Mouse (Mus musculus): ENCODE measurements around the gene Pacsin2. TPM values are rescaled to one million over a fixed set of nuclear protein-coding genes. Genes with fewer than 3 reads are reported as not detected.

Pacsin2 gene
- total and polyA plus RNA-seq, 3 experiments: 48.4 to 85.5 (median 53.7) TPM

- peaks cover 8 to 17% of the 10 kb centered on the region in 2 experiments for H3K4me1 ChIP-seq (ENCODE audit: control insufficient read depth in 1 of 2, insufficient read depth in 2 of 2)
- DNase-seq (ENCODE audit: extremely low read depth): no peak
- H3K9ac ChIP-seq (ENCODE audit: insufficient read depth, low read depth): no peak overlapping the region
- dilution Hi-C loops (cut with MboI; ENCODE audit: extremely low pct_ligation_motif_present, extremely low pct_unique_long_range_greater_than_20kb, low sequenced_read_pairs) (no loop called here), in situ Hi-C loops (cut with MboI; ENCODE audit: low pct_ligation_motif_present, low pct_unique_long_range_greater_than_20kb, low sequenced_read_pairs) (loop anchor here (10.0 kb wide), 1 partner anchor 82 kb away; no protein-coding TSS in a partner anchor)
- H3K9me3 ChIP-seq (replicated peaks; ENCODE audit: low read length): no peaks in the 10 kb centered on the region
- H3K27me3 ChIP-seq (replicated peaks): no peaks in the 10 kb centered on the region
- no peaks in the 10 kb centered on the region for H3K79me2 ChIP-seq (replicated peaks; ENCODE audit: control insufficient read depth, extremely low read depth, insufficient read depth, poor library complexity, severe bottlenecking)
- no peak overlapping the region for H3K27ac ChIP-seq (ENCODE audit: insufficient read depth, low read depth)
- TF ChIP-seq SIN3A (IDR thresholded peaks at IDR 0.05; ENCODE audit: low read length): no peak
- peak; percentile 57 for TF ChIP-seq RAD21 (IDR thresholded peaks at IDR 0.05; ENCODE audit: low read depth, low read length)
- no peak for TF ChIP-seq NRF1 (IDR thresholded peaks at IDR 0.05; ENCODE audit: low read depth, low read length)
- no peak for TF ChIP-seq MAFK (IDR thresholded peaks at IDR 0.05; ENCODE audit: insufficient replicate concordance, low read length)
- TF ChIP-seq CTCF (conservative IDR thresholded peaks at IDR 0.05 in 1 of 2, IDR thresholded peaks at IDR 0.05 in 1 of 2; ENCODE audit: low read depth in 2 of 2, low read length in 2 of 2): peak in 1 of 2 experiments; percentile 57; a peak in 2 of 4 replicates
- no peak for TF ChIP-seq POLR2AphosphoS2 (IDR thresholded peaks at IDR 0.05; ENCODE audit: low read depth, low read length)
- TF ChIP-seq ELF1 (IDR thresholded peaks at IDR 0.05; ENCODE audit: low read depth, low read length): no peak
- no peak for TF ChIP-seq GABPA (IDR thresholded peaks at IDR 0.05; ENCODE audit: insufficient replicate concordance, low read depth, low read length)
- TF ChIP-seq SMC3 (IDR thresholded peaks at IDR 0.05; ENCODE audit: low read depth, low read length): peak; percentile 58
- TF ChIP-seq JUN (IDR thresholded peaks at IDR 0.05; ENCODE audit: insufficient read depth, low read depth, low read length): no peak
- TF ChIP-seq CHD2 (IDR thresholded peaks at IDR 0.05; ENCODE audit: low read length): no peak
- peaks cover 38 to 91% of the 10 kb centered on the region in 2 experiments for H3K36me3 ChIP-seq (replicated peaks in 1 of 2; ENCODE audit: control insufficient read depth in 1 of 2, insufficient read depth in 1 of 2, low read length in 1 of 2)
- no peak overlapping the region for H3K4me2 ChIP-seq (ENCODE audit: insufficient read depth, low read depth, poor library complexity, severe bottlenecking)
- no peak overlapping the region for H3K4me3 ChIP-seq (replicated peaks in 1 of 3; ENCODE audit: low read depth in 2 of 3, low read length in 2 of 3, poor library complexity in 1 of 3)
These were observed 71.7 kb downstream of the Pacsin2 start for GRCm38 (mm10) chr15:83392722-83393121.

DNA sequence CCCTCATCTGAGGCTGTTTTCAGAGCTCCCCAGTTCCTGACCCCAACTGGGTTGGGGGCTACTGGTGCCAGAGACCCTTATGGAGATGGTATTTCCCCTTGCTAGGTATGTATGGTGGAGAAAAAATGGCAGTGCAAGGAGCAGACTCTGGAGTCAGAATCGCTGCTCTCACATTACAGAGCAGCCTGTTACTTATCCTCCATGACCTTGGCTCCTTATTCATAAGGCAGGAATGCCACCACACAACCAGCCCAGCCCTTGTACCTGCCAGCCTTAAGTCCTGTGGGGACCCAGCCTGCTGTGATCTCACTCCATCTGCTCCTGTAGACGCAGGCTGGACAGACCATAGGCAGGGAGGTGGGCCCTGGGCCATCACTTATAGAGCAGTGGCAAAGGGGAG lies 76.5 kb downstream of the Pacsin2 start:
- Histone ChIP-seq H3K36me3 (replicated peaks in 1 of 2; ENCODE audit: control insufficient read depth in 1 of 2, insufficient read depth in 1 of 2, low read length in 1 of 2) (peaks cover 65 to 97% of the 10 kb centered on the region in 2 experiments), H3K4me3 (replicated peaks in 1 of 3; ENCODE audit: low read depth in 2 of 3, low read length in 2 of 3, poor library complexity in 1 of 3) (no peak overlapping the region), H3K27ac (ENCODE audit: insufficient read depth, low read depth) (no peak overlapping the region), H3K27me3 (replicated peaks) (no peaks in the 10 kb centered on the region), H3K4me2 (ENCODE audit: insufficient read depth, low read depth, poor library complexity, severe bottlenecking) (no peak overlapping the region), H3K9ac (ENCODE audit: insufficient read depth, low read depth) (no peak overlapping the region), H3K9me3 (replicated peaks; ENCODE audit: low read length) (no peaks in the 10 kb centered on the region), H3K4me1 (ENCODE audit: control insufficient read depth in 1 of 2, insufficient read depth in 2 of 2) (peaks cover 8 to 9% of the 10 kb centered on the region in 2 experiments; a peak in 3 of 4 replicates), H3K79me2 (replicated peaks; ENCODE audit: control insufficient read depth, extremely low read depth, insufficient read depth, poor library complexity, severe bottlenecking) (no peaks in the 10 kb centered on the region)
- no peak for DNase-seq (ENCODE audit: extremely low read depth)
- in situ Hi-C loops (cut with MboI; ENCODE audit: low pct_ligation_motif_present, low pct_unique_long_range_greater_than_20kb, low sequenced_read_pairs) (no loop called here), dilution Hi-C loops (cut with MboI; ENCODE audit: extremely low pct_ligation_motif_present, extremely low pct_unique_long_range_greater_than_20kb, low sequenced_read_pairs) (no loop called here)
- TF ChIP-seq SIN3A (IDR thresholded peaks at IDR 0.05; ENCODE audit: low read length): no peak

GRCm38 (mm10) chr15:83383633-83384032 lies 80.8 kb downstream of the Pacsin2 start:
- in situ Hi-C loops (cut with MboI; ENCODE audit: low pct_ligation_motif_present, low pct_unique_long_range_greater_than_20kb, low sequenced_read_pairs) (no loop called here), dilution Hi-C loops (cut with MboI; ENCODE audit: extremely low pct_ligation_motif_present, extremely low pct_unique_long_range_greater_than_20kb, low sequenced_read_pairs) (no loop called here)
- DNase-seq (ENCODE audit: extremely low read depth): no peak
- no peaks in the 10 kb centered on the region for H3K4me1 ChIP-seq (ENCODE audit: control insufficient read depth in 1 of 2, insufficient read depth in 2 of 2)
- H3K4me3 ChIP-seq (replicated peaks in 1 of 3; ENCODE audit: low read depth in 2 of 3, low read length in 2 of 3, poor library complexity in 1 of 3): no peak overlapping the region
- no peaks in the 10 kb centered on the region for H3K79me2 ChIP-seq (replicated peaks; ENCODE audit: control insufficient read depth, extremely low read depth, insufficient read depth, poor library complexity, severe bottlenecking)
- no peak overlapping the region for H3K4me2 ChIP-seq (ENCODE audit: insufficient read depth, low read depth, poor library complexity, severe bottlenecking)
- H3K9ac ChIP-seq (ENCODE audit: insufficient read depth, low read depth): no peak overlapping the region
- H3K36me3 ChIP-seq (replicated peaks in 1 of 2; ENCODE audit: control insufficient read depth in 1 of 2, insufficient read depth in 1 of 2, low read length in 1 of 2): peaks cover 72 to 95% of the 10 kb centered on the region in 2 experiments
- no peak for TF ChIP-seq JUN (IDR thresholded peaks at IDR 0.05; ENCODE audit: insufficient read depth, low read depth, low read length)
- 0 out of 4 replicates have a peak, but pooled peaks of 1 of the 2 experiments have one; percentile 25 for TF ChIP-seq CTCF (conservative IDR thresholded peaks at IDR 0.05 in 1 of 2, IDR thresholded peaks at IDR 0.05 in 1 of 2; ENCODE audit: low read depth in 2 of 2, low read length in 2 of 2)
- TF ChIP-seq RAD21 (IDR thresholded peaks at IDR 0.05; ENCODE audit: low read depth, low read length): peak; percentile 22
- H3K9me3 ChIP-seq (replicated peaks; ENCODE audit: low read length): peaks cover 3% of the 10 kb centered on the region
- H3K27ac ChIP-seq (ENCODE audit: insufficient read depth, low read depth): no peak overlapping the region
- no peaks in the 10 kb centered on the region for H3K27me3 ChIP-seq (replicated peaks)

Measured in CH12.LX (cell line).